Mouse (Mus musculus) embryo, embryonic 10 days (tissue): ENCODE measurements around the gene Fgfr2.

ENCODE experiments used
- DNase-seq: peaks from one replicate; pipeline ENCODE4 v3.0.0-alpha.2; 2015; ENCODE audit warnings: low spot score

Fgfr2 gene

DNA sequence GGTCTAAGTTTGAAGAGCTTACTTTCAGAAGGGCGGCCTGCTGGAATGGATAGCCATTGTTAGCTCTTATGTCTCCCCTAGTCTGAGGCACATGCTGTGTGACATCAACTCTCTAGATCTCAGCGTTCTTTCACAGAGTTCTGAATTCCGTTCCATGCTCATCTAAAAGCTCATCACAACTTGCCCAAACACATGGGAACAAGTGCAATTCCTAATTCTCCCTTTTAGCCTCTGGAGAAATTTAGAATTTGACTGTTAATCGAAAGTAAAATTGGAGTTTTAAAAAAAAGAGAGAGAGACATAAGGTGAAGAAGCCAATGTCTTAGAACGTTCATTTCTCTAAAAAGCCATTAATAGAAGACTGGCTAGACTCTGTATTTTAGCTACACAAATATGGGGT, 1793.7 kb downstream of the Fgfr2 start, which contains the start of gene Fam24b:
TSS of gene Fam24b (minus strand) at position 101 of the 400 bp plus-strand sequence.
- no peak for DNase-seq

DNA sequence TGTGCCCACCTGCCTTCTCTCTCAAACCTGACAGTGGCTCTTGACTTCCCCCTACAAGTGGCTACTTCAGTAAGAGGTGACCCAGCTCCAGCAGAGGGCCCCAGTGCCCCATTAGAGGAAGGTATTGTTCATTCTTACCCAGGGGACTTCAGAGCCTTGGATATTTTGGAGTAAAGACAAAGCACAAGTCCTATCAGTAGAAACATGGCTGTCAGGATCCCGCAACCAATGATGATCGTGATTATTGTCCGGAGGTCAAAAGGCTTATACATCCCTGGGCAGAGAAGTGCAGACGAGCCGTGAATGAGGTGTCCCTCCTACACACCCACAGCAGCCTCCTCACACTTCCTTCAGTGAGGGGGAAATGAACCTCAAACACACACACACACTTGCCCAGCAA, 1796.1 kb downstream of the Fgfr2 start:
- DNase-seq, result no peak

DNA sequence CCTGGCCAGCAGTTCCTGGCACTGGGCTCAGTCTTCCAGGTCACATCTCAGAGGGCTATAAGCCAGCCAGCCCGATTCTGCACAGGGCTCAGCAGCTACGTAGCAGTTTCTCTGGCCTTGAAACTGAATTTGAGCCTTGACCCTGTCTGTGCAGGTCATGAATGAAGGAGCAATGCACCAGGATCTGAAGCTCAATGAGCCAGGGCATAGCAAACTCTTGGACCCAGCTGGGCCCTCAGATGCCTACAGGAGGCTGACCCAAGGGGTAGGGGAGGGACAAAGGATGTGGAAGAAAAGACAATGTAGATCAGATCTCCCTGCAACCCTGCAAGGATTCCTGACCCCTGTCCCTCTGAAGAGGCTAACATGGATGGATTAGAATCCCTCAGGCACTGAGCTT, 1801.0 kb downstream of the Fgfr2 start, which contains the start of gene Cuzd1:
TSS of gene Cuzd1 (minus strand) at position 101 of the 400 bp plus-strand sequence.
- DNase-seq, result no peak

DNA sequence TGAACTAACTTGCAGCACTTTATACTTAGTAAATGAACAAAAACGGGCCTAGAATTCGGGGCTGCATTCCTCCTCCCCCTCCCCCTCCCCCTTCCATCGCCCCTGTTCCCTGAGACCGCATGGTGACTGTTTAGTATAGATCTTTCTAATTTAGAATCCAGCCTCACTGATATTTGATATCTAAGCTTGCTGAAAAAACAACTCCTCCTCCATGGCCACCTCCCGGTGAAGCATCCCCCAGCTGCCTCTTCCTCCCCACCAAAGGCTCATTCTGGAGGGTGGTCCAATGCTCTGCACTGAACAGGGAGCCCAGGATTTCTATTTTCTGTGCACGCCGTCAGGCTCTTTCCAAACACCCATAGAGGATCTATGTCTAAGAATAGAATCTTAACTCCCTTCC, 1804.8 kb downstream of the Fgfr2 start:
- no peak for DNase-seq

DNA sequence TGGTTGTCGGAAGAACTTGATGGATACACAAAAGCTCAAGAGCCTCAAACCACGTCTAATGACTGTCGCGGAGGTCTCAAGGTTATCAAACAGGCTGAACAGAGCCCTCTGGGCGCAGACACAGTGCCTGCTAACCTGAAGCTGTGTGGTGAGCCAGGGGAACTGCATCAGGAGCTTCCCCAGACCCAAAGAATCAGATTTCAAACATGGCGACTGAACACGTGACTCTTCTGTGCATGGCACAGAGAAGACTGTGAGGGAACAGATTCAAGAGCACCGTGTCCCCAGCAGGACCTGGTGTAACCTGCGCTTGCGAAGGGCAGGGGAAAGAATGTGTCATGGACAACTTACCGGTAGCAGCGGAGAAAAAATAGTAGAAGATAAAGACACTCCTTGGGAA, 1805.6 kb downstream of the Fgfr2 start:
- peak; percentile 21 for DNase-seq

DNA sequence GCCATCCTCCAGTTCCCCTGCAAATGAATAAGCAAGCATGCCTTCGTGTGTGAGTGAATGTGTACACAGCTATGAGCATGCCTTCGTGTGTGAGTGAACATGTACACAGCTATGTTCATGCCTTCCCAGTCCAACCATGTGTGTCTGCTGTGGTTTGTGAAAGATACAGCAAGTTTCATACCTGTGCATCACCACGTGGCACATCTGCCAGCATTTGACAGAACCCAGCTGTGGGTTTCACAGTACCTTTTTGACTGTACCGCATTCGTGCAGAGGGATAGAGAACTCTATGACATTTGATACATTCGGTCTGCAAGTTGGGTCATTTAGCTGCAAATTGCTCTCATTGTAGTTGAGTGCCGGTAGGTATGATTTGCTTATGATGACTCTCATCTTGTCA, 1808.7 kb downstream of the Fgfr2 start:
- DNase-seq, result no peak

DNA sequence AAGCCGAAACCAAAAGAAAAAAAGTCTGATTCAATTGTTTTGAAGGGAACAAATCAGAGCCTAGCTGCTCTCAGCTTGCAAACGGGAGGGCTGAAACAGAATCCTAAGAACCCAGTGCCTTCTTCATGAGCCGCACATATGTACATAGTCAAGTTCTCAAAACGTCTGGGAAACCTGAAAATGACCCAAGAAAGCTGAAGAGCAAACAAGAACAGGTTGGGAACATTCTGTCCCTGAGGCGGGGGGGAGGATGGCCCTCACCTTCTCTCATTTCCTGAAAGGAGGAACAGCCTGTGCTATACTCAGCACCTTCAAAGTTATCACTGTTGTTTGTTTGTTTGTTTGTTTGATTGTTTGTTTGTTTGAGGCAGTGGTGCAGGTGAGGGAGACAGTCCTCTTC, 1816.4 kb downstream of the Fgfr2 start:
- DNase-seq, result no peak

DNA sequence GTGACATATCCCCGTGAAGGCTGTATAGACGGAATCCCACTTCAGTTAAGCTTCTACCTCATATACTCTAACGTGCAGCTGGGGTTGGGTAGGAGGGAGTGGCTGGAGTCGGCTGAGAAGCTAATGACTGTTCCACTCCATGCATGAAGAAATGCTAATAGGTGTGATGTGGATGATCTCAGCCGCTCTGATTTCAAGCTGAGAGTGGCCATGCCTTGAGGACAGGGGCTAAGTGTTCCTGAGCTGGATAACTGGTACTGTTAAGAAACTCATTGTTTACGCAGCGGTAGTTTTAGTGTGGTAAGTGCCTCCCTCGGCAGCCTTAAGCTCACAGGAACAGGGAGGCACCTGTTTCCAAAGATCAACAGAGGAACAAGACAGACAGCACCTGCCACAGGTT, 1819.8 kb downstream of the Fgfr2 start:
- DNase-seq, result no peak

DNA sequence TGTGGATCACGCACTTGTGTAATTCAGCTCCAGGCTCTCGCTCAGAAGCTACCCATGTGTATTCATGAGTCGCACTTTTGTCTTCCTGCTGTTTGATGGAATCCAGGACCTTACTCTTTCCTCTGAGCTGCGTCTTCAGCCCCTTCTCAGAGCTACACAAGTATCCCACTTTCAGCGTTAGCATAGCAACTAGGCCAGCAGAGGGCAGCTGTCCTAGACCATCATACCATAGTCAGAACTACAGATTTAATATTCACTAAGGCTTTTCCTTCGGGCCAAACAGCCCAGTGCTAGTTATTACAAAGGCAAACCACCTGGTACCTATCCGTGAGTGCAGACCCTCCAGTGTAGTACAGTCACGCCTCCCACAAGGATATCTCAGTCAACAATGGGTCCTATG, 1826.0 kb downstream of the Fgfr2 start:
- DNase-seq, result peak; percentile 15

DNA sequence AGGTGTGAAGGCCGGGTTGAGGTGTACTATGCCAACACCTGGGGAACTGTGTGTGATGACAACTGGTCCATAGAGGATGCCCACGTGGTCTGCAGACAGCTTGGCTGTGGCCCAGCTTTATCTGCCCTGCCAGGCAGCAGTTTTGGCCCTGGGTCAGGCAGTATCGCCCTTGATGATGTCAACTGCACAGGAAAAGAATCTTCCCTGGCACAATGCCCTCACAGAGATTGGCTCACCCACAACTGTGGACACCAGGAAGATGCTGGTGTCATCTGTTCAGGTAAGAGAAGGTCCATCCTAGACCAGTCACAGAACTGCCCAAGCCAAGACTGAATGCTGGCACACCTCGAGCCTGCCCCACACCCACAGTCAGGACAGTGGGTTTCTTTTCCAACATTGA, 1857.3 kb downstream of the Fgfr2 start:
- no peak for DNase-seq

DNA sequence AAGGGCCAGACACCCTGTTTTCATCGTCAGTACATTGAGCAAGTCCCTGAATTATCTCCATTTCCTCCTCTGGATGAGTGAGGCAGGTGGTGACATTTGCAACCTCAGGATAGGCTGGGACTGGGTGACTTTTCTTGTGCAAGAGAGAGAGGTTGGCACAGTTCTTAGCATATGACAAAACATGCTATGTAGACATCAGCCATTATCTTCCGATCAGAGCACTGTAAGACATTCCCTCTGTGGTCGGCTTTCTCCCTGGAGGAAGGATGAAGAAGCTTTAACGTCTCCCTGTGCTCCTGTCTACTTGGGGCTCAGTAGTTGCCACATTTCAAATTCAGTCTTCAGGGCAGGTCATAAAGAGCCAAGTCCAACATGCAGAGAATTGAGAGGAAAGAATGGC, 1858.9 kb downstream of the Fgfr2 start:
- no peak for DNase-seq

DNA sequence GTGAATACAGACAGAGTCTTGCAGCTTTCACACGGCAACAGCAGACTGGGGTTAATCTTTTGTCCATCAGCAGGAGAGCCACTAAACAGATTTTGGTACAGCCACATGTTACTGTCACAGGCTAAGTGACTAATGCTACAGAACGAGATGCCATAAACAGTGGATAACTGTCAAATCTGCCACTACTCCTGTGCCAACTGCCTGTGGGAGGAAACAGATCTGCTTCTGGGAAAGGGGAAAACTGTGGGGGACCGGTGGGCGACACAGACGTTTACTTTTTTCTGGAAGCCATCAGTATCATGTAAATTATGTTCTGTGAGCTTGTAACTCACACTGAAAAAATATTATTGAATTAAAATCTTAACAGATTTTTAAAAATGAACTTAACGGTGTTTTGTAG, 1862.2 kb downstream of the Fgfr2 start:
- DNase-seq, result no peak

DNA sequence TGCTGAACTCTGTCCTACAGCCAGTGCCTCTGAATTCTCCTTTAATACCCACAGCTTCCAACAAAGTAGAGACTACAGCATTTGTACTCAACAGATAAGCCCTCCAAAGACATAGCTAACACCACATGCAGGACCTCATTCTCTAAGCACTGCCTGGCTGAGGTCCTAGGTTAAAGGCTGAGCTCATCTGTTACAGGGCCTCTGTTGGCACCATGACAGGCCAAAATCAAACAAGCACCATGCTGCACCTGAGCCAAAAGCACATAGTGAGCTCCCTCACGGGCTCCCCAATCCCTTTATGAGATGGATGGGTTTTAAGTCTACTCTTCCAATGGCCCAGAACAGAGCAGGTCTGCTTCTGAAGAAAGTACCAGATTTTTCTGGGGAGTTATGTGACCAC, 1865.8 kb downstream of the Fgfr2 start:
- DNase-seq, result no peak

DNA sequence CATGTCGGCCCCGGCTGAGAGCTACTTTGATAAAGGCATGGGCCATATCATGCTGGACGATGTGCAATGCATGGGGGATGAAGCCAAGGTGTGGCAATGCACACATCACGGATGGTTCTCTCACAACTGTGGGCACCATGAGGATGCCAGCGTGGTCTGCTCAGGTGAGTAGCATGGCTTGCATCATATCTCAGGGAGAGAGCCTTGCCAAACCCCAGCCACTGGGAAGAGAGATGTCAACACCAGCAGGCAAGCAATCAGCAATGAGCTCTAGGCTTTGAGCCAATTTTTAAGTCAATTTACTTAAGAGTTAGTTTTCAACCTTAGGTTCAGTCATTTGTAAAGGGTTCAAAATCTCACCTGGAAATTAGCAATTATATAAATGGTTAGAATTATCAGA, 1866.3 kb downstream of the Fgfr2 start:
- no peak for DNase-seq

DNA sequence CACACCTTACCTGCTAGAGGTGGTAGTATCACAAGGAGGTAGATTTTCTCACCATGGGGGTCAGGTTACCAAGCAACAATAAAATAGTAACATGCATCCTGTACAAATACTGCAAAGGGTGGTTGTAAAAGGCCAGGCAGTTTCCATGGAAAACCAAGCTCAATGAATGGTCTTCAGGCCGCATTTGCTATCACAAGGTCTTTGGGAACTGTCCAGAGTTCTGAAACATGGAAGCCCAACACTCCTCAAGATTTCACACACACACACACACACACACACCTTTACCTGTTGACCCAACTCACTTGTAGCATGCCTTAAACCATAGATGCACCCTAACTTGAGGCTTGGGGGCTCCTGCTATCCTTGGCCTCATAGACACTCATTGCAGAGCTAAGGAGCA, 1878.2 kb downstream of the Fgfr2 start:
- peak; percentile 57 for DNase-seq

DNA sequence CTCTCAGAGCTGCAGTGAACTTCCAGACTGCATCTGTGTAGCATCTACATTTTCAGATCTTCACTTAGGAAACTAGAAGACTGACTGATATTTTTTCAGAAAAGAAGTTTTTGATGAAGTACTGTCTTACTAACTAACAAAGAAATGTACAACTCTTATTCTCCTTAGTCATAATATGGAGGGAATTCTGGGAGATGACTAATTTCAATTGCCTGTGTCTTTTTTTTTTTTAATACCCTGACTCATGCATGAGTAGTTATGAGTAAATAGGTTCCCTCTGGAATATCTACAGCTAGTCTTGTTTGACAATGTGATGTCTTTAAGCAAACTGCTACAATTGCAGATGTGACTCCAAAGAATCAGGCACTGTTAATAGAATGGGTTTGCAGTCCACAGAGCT, 1887.1 kb downstream of the Fgfr2 start:
- DNase-seq, result no peak

DNA sequence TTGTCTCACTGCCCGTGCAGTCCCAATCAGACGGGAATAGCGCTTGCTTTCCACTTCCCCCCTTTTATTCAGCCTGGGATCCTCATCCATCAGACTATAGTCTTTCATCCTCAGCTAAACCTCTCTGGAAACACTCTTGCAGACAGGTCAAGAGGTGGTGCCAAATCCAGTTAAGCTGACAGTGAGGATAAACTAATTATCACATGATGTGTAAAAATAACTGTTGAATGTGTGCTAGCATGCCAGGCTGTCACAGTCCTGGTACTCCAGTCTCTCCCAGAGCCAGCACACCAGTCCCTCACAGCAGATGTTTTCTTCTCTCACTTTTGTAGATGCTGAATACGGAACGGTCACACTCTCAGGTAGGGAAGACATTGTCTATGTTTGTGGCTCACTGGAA, 1900.1 kb downstream of the Fgfr2 start:
- DNase-seq, result no peak

DNA sequence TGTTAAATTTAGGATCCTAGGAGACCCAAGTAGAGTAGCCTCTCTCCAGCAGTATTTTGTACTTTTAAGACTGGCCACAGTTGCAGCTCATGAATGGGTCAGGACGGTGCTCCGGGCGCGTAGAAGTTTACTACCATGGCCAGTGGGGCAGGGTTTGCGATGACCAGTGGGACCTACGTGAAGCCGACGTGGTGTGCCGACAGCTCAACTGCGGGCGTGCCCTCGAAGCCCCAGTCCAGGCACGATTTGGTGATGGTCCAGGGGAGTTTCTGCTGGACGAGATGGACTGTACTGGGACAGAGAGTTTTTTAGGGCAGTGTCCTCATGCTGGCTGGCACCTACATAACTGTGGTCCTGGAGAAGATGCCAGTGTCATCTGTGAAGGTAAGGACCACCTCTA, 1935.2 kb downstream of the Fgfr2 start:
- no peak for DNase-seq

DNA sequence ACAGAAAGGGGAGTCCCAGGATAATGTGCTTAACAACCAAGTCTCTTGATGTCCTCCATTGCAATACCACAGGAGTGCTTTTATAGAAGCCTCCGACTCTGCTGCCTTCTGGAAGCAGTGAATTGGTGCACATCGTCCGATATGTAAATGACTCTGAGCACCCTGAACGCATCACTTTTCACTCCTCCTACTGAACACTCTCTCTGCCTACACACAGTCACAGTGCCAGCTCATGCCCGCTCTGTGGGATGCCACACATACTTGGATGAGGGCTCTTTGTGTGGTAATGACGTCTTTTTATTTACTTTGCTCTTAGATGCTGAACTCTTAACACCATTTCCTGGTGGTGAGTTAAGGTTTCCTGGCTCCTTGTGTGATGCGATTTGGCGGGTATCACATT, 1936.1 kb downstream of the Fgfr2 start:
- DNase-seq, result no peak

DNA sequence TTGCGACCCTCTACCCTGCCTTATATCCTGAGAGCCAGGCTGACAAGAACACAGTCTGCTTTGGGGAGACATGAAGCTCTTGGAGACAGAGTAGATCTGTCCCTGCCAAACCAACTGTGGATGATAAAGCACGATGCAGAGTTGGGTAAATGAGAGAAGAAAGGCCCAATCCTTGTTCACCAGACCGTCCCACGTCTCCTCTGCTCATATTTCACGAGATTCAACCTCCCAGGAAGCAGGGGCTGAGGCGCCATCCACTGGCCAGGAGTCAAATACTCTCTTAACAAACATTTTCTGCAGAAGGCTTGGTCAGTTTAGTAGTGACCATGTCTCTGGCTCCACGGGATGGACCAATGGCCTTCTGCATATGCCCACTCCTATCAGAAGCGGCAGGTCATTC, 1938.8 kb downstream of the Fgfr2 start:
- no peak for DNase-seq

DNA sequence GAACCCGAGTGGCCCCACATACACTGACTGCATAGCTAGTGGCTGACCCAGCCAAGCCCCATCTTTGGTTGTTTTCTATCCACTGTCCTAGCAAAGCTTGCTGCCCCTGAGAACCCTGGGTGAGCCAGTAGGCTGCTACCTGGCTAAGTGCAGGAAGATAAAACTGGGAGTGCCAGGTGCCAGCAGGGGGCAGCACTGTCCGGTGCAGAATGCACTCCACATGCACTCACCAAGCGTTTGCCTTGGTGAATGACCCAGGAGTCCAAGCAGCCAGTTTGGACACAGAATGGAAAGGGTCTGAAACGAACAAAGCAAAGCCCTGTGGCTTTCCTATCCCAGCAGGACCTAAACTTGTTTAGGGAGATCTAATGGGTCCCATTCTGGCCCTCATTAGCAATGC, 1940.5 kb downstream of the Fgfr2 start:
- DNase-seq, result peak; percentile 66

DNA sequence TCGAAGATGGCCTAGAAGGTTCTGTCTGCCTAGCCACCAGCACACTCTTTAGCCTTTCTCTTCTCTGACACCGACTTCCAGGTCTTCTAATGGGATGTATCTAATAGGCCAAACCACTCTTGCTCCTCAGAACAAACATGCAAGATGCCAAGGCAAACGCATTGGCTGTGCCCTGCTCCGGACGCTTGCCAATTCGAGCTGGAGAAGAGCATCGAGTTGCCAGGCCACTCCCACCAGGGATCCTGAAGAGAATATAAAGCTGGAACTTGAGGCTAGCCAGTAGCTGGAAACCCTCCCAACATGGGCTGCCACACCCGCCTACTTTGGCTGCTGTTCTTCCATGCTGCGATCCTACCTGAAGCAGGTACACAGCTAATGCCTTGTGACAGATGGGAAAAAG, 1949.0 kb downstream of the Fgfr2 start, which contains the start of gene 5430419D17Rik:
TSS of gene 5430419D17Rik (plus strand) at position 282 of the 400 bp plus-strand sequence.
- no peak for DNase-seq

DNA sequence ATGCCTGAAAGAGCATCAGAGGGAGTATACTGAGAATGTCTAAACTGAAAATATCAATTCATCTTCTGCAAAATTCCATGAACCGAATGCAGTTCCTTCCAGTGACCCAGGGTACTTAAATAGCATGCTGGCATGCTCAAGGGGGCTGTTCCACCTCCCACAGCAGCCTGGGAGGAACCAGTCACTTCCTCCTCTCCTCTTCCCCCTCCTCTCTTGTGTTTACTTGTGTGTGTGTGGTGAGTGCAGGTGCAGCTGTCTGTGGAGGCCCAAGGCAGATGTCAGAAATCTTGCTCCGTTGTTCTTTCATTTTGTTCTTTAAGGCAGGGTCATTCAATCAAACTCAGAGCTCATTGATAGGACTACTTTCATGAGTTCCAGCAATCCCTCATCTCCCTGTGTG, 1954.1 kb downstream of the Fgfr2 start:
- DNase-seq, result no peak

DNA sequence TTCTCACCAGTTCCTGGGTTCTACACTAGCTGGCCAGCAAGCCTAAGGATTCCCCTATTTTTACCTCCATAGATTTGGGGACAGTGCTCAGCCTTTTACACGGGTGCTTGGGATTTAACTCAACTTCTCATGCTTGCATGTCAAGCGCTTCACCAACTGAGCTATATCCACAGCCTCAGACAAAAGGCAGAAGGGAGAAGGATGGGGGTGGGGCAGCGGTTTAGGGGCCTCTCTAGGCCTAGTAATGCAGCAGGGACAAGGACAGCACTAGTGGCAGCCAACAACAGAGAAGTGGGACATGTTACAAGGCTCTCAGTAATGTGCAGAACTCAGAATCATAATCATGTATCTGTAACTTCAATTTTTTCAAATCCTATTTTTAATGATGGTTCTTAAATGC, 1955.4 kb downstream of the Fgfr2 start:
- no peak for DNase-seq

DNA sequence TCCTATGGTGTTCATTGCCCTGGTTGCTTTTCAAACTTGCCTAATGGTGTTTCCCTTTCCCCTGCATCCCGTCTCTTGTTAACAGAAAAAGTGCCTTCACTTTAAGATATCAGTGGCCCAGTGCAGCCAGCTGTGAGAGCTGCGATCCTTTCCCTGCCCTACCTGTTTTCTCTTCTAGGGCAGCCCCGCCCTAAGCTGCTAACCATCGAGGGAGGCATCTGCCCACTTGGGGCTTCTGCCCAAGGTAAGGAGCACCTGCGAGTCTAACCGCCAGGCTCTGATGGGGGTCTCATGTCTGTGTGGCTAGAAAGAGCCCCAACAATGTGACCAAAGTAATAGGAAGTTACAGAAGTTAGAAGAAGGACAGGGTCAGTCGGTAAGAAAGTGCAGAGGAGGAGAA, 1960.9 kb downstream of the Fgfr2 start:
- DNase-seq, result no peak
